Mouse (Mus musculus) monocyte, adult 2 months (primary cell): ENCODE data around the gene Notch3.
"Not testable (repeated sequence)": the region's sequence is repeated elsewhere in the genome, so short reads cannot be mapped to it uniquely, and the experiment has no call there.

Source experiments
- DNase-seq, 2 experiments: peaks; one replicate each; pipeline ENCODE4 v3.0.0; 2022; ENCODE audit warnings: low spot score in 2 of 2, low read depth in 1 of 2

Gene Notch3

GRCm38 (mm10) chr17:32098905-32099304 lies 67.7 kb downstream of the Notch3 start:
- DNase-seq, result not testable (repeated sequence)

DNA sequence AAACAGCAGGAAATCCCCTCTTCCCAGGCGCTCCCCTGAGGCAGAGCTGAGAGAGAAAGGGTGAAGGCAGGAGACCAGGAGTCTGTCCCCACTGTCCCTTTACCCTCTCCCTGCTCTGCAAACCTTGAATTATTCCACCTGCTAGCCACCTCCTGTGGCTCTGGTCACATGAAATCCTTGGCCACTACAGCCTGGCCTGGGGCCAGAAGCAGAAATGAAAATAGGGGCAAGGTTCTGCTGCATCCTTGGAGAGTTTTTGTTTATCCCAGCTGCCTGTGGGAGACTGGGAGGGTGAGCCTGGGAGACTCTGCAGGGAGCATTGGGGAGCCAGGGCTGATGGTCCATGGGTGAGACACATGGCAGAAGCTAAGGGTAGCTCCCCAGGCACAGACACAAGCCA lies 69.0 kb downstream of the Notch3 start:
- DNase-seq, result no peak

- DNase-seq, result no peak
Measured at GRCm38 (mm10) chr17:32092895-32093294, 73.8 kb downstream of the Notch3 start.

DNA sequence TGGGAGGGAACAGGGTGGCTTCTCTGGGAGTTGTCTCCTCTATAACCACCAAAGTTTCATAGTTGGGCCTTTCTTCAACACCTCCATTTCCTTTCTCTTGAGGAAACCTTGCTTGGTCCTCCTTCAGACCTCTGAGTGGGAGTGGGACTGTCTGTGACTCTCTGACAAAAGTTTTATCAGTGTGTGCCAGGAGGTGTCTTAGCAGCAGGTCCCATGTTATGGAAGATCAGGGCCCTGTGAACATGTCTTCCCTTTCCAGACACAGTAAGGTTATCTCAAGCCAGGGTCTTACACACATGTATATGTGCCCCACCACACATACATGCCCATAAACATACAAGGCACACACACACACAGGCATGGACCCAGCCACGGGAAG lies 74.4 kb downstream of the Notch3 start:
- DNase-seq, result no peak

DNA sequence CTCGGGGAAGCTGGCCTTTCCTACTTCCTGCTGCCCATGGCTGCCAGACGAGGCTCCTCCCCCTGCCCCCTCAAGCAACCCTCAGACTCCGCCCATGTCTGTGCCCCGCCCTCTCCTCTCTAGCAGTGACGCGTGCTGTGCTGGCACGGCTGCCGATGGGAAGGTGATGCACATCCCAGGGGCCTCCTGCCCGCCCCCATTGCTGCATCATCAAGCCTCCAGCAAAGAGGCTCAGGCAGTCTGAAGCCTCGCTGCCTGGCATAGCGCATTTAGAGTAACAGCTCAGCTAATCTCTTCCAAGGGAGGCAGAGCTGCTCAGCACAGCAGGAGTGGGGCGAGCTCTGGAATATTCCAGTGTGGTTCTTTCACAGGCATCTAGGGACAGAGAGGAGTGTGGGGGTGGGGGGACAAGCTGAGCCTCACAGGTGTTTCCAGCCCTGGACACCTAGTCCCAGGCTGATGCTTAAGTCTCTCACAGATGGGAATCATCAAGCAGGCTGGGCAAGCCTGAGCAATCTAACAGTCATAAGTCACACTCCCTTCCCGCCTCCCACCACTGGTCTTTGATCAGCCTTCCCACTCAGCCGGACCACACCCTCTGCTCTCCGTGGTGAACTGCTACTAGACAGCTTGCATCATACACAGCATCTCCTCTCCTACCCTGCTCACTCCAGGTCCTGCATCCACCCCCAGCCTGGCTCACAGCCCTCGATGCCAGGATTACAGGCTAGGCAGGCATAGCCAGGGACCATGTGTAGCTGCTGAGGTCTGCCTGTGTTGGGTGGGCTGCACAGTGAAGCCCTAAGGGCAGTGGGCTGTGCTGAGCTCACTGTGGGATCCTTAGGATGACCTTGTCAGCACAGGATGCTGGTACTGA lies 75.0 kb downstream of the Notch3 start:
- DNase-seq, result peak; percentile 33 to 68

DNA sequence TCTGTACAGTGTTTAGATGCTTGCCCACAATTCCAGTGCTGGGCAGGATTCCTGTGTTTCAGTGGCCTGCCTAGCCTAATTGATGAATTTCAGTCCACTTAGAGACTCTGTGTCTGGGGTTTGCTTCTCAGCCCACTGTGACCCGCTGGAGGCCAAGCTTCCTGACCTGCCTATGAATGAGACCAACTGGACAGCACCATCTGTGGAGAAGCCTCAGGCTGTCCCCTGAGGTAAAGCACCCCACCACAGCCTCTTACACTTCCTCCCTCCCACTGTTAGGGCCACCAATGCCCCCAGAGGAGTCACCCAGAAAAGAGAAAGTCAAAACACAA lies 75.7 kb downstream of the Notch3 start:
- DNase-seq, result no peak

GRCm38 (mm10) chr17:32087069-32087468 lies 79.6 kb downstream of the Notch3 start:
- no peak for DNase-seq

DNA sequence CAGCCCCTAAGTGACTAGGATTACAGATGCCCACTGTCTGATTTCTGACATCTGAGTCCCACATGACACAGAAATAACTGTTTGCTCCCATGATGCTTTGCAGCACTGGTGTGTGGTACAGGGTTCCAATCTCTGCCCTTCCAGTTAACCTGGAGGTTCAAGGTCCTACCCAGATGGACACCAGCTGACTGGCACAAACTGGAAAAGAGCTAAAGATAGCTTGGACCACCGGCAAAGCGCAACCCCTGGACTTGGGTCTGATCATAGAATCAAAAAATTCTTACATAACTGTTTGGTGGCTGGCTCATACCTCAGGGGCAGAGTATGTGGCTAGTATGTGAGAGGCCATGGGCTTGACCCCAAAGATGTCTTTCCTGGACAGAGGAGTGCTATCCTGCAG lies 83.3 kb downstream of the Notch3 start:
- no peak for DNase-seq

GRCm38 (mm10) chr17:32075164-32075563 lies 91.5 kb downstream of the Notch3 start:
- DNase-seq, result no peak

DNA sequence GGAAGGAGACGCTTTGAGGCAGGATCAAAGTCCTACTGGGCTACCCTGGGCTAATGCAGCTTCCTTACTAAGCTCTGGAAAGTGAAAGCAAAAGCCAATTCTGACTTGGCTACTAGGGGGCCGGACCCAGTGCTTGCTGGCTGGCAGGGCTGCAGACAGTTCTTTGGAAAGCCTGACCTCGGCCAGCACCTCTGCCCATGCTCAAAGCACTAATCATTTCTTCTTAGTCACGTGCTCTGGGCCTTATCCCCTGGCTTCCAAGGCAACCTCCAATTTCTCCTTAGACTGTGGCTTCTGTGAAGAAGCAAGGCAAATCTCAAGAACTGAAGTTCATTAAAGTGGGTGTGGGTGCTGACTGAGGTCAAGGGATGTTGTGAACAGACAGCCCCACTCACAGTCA lies 92.0 kb downstream of the Notch3 start:
- DNase-seq, result no peak

DNA sequence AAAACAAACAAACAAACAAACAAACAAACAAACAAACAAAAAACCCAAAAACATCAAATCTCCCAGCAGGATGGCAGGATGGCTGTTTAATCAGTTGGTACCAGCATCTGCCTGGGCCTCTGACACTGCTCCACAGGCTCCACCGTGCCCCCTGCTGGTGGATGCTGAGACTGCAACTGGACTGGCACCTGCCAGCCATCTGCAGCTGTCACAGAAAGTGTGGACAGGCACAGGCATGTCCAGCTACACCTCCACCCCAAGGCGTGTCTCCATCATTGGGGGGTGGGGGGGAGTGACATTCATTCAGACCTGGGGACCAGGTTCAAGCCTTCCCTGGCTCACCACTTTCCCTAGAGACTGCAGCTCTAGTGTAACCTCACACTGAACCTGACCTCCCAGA lies 93.3 kb downstream of the Notch3 start:
- DNase-seq, result peak; percentile 48 to 80
